Mouse (Mus musculus) retina, postnatal 7 days (tissue): Measurements from ENCODE around the gene Gbp2b.
A peak's percentile ranks its signal among the peaks of the same experiment; 100 is the strongest.
"Not testable (repeated sequence)": the region's sequence is repeated elsewhere in the genome, so short reads cannot be mapped to it uniquely, and the experiment has no call there.

Source experiments
- DNase-seq: peaks from one replicate; pipeline ENCODE4 v3.0.0-alpha.2; 2012; ENCODE audit warnings: low read depth, low spot score

Gene Gbp2b

DNA sequence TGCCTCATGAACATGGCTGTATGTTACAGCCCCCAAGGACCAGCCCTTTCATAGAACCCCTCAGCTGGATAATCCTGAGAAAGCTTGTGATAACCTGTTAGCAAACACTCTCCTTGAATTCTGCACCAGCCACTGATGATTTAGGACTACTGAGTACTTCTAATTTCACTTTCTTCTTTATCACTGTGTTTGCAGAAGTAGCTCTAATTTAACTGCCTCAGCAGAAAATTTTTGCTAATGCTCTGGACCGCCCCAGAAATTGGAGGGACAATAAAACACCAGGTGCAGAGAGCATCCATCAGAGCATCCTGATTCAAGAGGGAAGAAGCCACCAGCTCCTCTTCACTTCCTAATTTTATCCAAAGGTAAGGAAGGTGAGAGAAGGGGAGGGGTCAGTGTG is at the start of gene Gbp2b:
Gene Gbp2b, plus strand, starts transcription at position 301 of the 400 bp plus-strand sequence.
- DNase-seq, result no peak

DNA sequence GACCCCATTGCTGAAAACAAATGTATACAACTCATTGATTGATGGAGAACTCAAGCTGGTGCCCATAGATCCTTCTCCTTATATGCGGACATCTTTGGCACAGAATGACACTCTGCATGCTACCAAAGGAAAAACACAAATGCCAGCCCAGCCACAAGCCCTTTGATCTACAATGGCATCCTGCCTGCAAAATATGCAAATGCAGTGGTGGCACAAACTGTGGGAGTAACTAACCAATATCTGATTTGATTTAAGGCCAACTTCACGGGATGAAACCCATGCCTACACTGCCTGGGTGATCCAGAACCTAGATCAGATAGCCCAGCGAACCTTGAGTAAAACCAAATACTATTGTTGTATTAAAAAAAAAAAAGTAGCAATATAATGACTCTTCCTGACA is 48.0 kb upstream of the Gbp2b start:
- no peak for DNase-seq

DNA sequence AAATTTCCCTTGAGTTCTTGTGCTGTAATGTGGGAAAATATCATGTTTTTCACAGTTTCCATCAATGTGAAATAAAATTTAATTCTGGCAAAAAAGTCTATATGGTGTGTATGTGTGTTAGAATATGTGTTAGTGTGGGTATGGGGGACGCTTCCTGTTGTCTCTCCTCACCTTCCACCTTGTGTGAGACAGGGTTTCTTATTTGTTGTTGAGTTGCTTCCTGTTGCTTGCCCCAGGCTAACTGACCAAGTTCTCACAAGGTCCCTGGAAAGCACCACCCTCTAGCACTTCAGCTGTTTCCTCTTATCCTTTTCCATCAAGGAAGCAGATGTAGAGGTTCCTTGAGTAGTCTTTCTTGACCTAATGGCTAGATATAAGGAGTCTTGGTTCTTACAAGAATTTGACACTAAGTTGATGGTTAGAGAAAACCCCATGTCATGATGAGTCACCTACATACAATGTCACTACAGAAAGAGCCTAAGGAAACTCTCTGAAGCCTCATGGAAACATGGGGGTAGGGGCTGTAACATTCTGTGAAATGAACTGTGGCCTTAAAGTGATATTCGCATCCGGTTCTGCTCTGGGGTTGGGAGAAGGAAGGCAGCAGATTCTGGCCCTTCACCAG is 44.5 kb upstream of the Gbp2b start:
- DNase-seq, result no peak

DNA sequence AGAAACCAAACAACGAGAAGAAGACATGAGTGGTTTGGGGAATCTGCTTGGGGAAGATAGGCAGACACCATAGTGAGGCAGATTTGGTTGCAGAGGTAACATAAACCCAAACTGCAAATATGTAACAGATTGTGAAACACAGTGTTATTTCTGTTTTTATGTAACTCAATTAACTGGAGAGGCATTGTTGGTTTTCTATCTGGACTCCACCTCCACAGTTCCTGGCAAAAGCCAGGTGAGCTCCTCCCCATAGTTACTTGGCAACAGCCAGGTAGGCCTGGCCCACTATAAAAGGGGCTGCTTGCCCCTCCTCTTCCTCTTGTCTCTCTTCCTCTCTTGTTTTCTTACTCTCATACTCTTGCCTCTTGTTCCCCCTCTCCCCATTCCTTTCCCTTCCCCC is 40.0 kb upstream of the Gbp2b start:
- DNase-seq, result no peak

DNA sequence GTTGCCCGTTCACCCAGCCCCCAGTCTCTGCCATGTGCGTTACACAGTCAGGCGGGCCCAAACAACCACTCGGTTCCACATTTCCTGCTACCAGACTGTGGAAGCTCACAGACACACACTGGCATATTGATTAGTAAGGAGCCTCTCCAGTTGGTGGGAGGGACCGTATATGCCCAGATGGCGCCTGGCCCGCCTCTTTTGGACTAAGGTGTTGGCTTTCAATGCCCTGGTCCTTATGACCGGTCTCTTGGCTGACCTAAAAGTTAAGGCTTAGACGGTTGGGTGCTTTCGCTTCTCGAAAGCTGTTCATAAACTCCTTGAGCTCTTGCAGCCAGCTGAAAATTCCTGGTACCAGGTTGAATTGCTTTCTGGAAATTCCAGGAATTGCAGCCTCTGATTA is 39.0 kb upstream of the Gbp2b start:
- no peak for DNase-seq

DNA sequence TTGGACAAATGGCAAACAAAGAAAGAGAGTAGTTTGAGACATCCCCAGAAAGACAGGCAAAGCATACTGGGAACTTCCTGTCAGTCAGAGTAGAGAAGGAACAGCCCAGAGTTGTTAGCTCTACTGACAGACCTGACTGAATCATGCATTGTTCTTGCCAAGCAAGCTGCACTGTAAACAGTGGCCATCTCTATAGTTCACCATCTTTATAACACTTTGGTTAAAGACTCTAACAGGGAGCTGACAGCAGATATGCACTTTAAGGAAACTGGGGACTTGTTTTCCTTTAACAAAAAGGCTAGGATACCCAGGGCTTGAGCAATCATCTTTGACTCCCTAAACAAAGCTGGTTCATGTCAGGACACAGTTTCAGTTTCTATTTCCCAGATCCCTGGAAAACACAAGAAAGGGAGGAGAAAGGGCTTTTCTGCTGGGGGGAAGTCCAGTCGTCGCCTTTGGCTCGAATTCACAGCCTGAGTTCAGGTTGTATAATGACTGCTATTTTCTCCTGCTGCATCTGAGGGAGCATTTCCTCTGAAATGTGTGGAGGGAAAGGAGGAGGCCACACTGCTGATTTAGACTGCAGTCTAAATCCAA is 34.9 kb upstream of the Gbp2b start, which contains the start of gene Gbp3:
Gene Gbp3, plus strand, starts transcription at position 395 of the 597 bp plus-strand sequence.
- no peak for DNase-seq

DNA sequence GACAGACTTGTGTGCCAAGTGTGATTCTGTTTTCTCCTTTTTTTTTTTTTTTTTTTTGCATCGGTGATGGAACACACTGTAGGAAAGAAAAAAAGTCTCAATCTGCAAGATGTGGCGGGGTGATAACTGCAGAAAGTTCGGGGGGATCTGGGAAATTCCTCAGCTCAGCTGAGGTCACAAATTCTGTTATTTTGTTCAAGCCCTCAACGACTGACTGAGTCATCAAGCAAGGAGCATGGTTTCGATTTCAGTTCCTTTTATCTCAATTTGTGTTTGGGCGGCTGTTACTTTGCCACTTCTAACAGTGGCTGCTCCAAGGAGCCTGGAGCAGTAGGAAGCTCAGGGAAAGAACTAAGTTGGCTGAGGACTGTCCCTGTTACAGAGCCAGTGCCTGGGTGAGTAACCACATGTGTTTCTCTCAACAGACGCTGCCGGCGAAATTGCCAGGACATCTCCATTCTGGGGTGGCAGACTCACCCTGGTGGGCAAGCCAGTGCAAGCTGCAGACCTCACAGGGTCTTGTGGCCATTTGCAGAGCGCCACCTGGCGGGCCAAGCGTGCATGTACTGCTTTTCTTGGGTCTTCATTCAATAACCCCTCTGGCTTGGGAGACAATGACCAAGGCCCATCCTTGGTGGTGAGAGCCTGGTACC is 34.2 kb upstream of the Gbp2b start:
- peak; percentile 54 for DNase-seq

DNA sequence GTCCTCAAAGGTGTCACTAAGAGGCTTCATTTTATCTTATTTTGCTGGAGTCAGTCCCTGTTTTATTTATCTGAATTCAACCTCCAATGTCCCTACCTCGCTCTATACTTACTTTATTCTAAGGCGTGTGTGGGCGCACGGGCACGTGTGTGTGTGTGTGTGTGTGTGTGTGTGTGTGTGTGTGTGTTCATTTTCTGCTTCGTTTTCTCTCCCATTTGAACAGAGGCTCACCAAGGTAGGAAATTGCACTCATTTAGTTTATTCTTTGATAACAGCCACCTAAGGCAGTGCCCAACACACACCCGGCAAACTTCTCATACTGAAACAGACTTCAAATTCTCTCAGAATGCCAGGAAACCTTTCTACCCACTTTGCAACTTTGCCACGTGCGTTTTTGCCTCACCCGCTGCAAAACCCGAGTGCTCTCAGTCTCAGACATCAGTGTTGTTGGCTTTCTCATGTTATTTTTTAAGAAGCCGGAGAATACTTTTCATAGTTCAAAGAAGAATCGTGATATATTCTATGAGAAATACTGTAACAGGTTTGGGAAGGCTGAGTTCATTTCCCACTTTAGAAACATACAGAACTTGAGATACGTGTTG is 33.5 kb upstream of the Gbp2b start:
- no peak for DNase-seq

DNA sequence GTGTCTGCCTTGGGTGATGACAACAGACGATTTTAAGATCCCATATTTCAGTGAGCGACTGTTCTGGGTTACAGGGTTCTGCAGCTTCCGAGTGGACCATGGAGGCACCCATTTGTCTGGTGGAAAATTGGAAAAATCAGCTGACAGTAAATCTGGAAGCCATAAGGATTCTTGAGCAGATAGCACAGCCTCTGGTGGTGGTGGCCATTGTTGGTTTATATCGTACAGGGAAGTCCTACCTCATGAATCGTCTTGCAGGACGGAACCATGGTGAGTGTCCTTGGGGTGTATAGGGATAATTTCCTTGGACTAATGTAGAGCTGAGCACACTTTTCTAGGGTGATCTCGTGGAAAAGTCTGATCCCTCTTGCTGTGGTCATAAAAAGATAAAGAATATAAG is 33.0 kb upstream of the Gbp2b start:
- no peak for DNase-seq

DNA sequence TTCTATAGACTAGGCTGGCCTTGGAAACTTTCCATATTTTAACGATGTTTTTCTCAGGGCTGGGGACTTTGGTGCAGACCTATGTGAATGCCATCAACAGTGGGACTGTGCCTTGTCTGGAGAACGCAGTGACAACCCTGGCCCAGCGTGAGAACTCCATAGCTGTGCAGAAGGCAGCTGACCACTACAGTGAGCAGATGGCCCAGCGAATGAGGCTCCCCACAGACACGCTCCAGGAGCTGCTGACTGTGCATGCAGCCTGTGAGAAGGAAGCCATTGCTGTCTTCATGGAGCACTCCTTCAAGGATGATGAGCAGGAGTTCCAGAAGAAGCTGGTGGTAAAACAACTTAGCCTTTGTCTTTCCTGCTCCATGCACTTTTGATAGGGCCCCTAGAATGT is 27.2 kb upstream of the Gbp2b start:
- DNase-seq, result not testable (repeated sequence)

DNA sequence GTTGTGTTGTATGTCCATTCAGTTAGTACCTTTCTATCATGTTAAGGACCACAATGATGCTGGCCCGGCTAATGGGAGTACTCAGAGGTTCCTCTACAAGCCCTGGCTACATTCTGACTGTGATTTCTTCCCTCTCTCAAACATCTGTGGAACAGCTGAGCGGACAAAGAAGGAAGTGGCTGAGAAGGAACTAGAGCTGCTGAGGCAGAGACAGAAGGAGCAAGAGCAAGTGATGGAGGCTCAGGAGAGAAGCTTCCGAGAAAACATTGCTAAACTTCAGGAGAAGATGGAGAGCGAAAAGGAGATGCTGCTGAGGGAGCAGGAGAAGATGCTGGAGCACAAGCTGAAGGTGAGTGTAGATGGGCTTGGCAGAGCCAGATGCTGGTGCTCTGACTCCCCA is 23.9 kb upstream of the Gbp2b start:
- DNase-seq, result no peak

DNA sequence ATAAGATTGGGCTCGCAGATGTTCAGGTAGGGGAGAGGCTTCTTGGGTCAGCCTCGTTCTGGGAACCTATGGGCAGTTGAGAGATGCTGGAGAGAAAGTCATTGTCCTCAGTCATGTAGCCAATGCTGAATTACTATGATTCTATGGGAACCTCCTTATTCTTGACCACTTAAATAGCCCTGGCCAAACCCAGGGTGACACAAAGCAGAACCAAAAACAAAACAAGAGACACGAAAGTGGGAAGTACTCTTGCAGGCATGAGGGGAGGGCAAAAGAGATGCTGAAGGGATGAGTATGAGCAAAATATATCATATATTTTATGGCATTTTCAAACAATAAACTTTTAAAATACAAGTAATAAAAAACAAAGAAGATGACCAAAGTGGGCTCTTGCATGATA is 17.5 kb upstream of the Gbp2b start:
- no peak for DNase-seq

DNA sequence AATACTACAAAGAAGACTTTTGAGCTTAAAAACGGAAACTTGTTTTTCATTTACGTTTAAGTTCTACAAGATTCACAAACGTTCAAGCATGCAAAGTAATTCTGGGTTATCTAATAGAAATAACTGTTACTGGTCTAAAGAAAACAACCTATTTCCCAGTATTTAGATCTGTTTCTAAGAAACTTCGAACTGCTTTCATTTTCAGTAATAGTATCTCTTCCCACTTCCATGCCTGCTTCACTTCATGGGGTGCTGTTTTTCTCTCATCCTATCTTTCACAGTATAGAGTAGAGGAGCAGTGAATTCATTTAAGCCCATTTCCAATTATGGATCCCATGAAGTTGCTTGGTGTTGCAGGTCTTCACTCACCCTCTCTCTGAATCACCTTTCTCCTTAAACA is 16.3 kb upstream of the Gbp2b start:
- no peak for DNase-seq

DNA sequence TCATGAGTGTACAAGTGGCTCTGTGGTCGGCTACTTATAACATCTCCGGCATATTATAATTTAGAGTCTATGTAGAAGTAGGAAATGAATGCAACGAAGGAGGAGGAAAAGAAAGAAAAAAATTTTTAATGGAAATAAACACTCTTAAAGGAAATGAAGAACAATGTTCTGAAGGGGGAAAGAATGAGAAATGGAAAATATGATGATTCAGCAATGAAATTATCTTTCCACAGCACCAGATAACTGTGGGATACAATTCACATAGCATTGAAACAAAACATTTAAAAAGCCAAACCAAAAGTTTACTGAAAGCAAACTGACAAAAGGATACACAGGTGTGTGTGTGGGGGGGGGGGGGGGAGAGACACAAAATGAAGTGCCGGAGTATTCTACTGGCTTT is 11.6 kb upstream of the Gbp2b start:
- DNase-seq, result no peak

DNA sequence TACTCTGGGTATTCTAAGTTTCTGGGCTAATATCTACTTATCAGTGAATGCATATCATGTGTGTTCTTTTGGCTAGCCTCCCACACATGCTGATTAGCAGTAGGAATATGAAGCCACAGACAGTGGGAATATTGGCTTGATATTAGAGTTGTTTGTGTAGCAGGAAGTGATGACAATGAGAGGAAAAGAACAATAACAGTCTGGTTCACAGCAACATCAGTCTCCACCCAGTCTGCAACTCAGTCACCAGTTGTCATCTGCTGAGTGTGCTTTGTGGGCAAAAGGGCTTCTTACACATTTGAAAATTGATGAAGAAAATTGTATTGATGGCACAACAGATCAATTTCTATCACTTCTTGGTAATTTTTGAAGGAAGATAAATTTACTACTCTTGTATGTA is 7.3 kb upstream of the Gbp2b start:
- DNase-seq, result no peak

DNA sequence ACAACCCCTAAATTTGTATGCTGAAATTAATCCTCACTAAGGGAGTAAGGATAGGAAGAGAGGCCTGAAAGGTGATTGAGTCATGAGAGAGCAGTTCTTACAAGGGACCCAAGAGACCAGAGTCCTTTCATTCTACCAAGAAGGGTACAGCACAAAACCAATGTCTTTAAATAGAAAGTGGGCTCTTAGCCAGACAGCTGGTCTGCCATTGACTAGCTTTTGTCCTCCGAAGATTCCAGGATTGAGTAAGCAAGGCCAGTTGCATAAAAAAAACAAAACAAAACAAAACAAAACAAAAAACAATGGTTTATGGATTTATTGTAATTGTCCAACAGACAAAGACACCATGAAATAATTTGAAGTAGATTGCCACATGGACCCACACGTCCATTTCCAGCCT is 5.8 kb upstream of the Gbp2b start:
- DNase-seq, result no peak

DNA sequence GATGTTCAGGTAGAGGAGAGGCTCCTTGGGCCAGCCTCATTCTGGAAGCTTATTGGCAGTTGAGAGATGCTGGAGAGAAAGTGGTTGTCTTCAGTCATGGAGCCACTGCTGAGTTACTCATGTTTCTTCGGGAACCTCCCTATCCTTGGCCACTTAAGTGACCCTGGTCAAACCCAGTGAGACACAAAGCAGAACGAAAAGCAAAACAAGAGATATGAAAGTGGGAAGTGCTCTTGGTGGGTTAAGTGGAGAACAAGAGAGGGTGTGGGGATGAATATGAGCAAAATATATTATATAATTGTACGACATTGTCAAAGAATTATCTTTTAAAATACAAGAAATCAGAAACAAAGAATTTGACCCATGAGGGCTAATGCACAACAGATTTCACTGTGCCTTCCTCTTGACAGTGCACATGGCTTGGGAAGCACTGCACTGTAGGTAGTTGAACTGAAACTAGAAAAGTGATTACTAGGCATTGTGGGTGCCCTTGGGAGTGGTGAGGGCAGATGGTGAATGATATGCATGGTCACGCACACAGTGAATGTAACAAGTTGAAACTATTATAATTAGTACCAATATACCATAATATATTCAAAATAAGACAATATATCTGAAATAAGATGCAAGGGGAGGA is 4.1 kb upstream of the Gbp2b start:
- DNase-seq, result no peak

DNA sequence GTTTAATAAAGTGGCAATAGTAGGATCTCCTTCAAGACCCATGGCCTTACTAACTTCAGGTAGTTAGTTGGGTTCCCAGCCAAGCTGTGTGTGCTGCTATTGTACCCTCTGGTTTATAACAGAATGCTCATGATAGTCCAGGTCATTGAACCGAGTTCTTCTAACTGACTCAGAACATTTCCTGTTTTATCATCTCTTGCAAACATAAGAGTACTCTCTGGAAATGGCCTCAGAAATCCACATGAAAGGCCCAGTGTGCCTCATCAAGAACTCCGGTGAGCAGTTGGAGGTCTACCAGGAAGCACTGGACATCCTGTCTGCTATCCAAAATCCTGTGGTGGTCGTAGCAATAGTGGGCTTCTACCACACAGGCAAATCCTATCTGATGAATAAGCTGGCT is 3.3 kb downstream of the Gbp2b start:
- no peak for DNase-seq

DNA sequence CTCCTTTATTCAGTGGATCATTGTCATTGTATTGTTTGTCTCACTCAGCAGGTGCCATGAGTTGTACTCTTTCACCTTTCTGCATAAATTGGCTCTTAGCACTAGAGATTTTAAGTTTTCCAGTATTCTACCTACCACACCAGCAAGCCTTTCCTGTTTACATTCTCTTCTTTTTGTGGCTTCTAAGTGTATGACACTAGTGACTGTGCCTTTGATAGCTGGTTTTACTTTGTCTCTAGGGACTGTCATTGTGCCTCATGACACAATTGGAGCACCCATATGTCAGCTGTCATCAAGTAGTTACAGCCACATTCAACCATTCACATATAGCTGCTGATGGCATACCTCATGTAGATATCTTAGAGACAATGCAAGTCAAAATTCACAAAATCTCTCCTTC is 7.0 kb downstream of the Gbp2b start:
- DNase-seq, result no peak

DNA sequence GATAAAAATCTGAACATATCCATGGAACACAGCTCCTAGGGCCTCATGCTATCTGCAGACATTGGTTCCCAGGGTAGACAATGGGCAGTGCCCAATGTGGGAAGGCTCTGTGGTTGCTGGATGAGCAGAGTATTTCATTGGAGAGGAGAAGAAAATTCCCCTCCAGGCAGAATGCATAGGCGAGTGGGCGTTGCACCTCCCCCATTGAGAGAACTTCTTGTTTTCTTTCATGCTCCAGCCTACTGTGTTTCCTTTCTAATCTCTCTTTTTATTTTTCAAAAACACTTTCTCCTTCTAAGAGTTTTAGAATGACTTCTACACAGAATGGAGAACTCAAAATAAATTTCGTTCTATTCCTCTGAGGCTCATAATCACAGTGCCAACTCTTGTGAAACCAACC is 24.0 kb downstream of the Gbp2b start:
- no peak for DNase-seq

DNA sequence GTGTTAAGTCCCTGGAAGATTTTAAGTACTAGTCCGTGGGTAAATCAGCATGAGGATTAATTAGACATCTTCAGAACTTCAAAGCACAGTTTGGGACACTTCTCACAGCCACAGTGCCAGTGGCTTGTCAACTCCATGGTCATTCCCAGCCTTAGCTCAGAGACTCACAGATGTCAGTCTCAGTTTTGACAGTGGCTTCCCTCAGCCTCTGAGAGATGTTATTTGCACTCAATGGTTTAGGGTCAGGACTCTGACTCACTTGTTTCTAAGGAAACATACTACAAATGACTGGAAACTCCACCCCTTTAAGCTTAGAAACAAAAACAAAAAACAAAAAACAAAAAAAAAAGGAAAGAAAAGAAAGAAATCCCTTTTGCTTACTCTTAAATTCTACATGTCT is 25.0 kb downstream of the Gbp2b start:
- no peak for DNase-seq
